Mouse (Mus musculus) mature B cell (primary cell): ENCODE data around the gene Rbbp5.

ENCODE experiments used
- in situ Hi-C: fragments of 300-500 bp; cut with MboI; formaldehyde crosslinking; loops from 2 replicates; pipeline ENCODE4 v1.14.3; 2019

Gene Rbbp5

DNA sequence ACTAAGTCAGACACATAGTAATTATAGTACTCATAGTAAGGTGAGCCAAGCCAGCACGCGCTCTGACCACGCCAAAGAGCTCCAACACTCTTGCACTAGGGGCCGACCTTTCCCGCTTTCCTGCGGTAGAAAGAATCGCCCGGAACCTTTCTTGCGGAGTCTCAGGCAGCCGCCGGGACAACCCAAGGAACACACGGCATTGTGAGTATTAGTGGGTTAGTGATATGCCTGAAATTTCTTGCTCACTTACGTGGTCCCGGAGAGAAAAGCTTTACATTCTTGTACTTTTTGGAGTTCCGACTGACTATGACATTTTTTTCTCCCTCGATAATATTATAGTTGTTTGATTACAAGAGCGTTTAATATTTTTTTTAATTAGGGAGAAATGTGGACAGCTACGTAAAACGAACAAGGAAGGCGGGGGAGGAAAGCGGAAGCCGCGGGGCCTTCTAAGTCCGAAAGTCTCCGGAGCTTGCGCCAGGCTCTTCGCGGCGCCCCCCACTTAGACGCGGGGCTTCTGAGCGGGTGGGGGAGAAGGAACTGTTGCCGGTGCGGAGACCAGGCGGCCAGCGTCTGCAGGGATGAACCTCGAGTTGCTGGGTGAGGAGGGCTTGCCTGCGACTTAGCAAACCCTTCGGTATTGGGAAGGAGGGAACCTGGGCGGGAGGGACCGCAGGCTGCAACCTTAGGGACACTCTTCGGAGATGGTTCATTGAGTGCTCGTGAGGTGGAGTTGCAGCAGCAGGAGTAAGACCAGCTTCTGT is at the start of gene Rbbp5:
TSS of gene Rbbp5 (plus strand) at position 438 of the 764 bp plus-strand sequence.
- in situ Hi-C loops = loop anchor here (10.0 kb wide), 1 partner anchor 112 kb away; no protein-coding TSS in a partner anchor

GRCm38 (mm10) chr1:132430818-132431217 is 46.3 kb upstream of the Rbbp5 start:
- in situ Hi-C loops = no loop called here

GRCm38 (mm10) chr1:132431716-132432115 is 45.4 kb upstream of the Rbbp5 start:
- in situ Hi-C loops = no loop called here

DNA sequence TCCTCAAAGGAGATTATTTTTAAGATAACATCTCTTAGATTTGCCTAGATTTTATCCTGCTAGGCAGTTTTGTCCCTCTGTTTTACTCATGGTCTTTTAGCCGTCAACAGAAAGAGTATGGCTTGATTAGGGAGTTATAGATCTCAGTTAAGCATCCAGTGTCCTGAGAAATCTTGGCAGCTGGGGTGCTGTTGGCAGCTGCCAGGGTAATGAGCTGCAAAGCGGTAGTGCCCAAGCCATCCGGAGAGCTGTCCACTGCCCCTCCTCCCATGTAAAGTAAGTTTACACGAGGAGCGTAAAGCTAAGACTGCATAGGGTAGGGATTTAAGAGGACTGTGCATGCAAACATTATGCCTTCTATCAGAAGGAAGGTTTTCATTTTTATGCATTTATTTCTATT is 43.8 kb upstream of the Rbbp5 start:
- in situ Hi-C loops = no loop called here

DNA sequence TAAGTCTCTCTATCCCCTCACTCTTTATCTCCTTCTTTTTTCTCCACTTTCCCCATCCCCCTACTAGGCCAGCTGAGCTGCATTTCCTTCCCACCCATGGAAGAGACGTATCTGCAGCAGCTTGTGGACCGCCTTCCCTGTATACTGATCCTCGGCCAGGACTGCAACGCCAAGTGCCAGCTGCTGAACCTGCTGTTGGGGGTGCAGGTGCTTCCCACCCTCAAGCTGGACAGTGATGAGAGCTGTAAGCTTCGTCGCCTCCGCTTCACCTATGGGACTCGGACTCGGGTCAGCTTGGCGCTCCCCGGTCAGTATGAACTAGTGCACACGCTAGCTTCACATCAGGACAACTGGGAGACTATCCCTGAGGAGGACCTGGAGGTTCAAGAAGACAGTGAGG is 43.1 kb upstream of the Rbbp5 start:
- in situ Hi-C loops = no loop called here

DNA sequence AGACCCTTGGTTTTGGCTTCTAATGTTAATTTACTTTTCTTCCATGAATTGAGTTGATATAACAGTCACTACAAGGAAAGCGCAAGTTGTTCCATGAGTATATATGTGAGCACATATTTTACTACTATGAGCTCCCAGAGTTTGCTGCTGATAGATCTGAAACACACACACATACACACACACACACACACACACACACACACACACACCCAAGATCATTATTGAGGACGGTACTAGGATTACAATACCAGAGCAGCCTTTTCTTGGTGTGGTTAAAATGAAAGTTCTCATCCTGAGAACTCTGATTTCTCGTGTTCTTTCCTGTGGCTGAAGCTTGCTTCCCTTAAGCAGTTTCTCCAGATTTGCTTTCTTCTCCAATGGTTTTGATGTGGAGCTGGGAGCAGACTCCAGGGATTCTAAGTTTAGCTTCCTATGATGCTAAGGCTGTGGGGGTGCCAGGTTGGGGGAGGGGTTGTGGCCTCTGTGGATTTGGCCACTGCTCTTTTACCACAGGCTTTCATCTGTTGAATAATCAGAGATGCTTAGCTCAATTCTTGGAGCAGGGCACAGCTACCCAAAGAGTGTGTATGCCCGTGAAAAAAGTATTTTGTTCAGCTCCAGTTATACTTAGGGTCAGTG is 40.7 kb upstream of the Rbbp5 start:
- in situ Hi-C loops = no loop called here

GRCm38 (mm10) chr1:132436960-132437359 is 40.2 kb upstream of the Rbbp5 start:
- in situ Hi-C loops = no loop called here

GRCm38 (mm10) chr1:132437389-132437788 is 39.8 kb upstream of the Rbbp5 start:
- in situ Hi-C loops = no loop called here

DNA sequence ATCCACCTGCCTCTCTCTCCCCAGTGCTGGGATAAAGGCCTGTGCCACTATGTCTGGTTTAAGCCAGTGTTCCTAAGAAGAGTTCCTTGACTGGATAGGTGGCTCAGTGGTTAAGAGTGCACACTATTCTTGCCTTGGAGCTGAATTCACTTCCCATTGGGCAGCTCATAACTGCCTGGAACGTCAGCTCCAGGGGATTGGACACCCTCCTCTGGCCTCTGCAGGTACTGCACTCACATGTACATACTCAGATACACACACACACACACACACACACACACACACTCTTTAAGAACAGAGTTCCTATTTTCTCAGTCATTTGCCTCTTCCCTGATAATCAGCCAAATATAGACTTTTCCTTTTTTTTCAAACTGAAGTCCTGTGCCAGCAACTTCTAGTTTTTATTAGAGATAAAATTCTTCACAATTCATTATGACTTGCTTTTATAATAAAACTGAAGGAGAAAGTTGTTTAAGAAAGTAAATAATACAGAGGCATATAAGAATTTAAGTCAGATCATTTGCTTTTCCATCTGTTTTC is 36.2 kb upstream of the Rbbp5 start:
- in situ Hi-C loops = no loop called here

- in situ Hi-C loops = no loop called here
These were observed 27.4 kb upstream of the Rbbp5 start for GRCm38 (mm10) chr1:132449742-132450141.

GRCm38 (mm10) chr1:132464651-132465050 is 12.5 kb upstream of the Rbbp5 start:
- in situ Hi-C loops = no loop called here

GRCm38 (mm10) chr1:132468926-132469325 is 8.2 kb upstream of the Rbbp5 start:
- in situ Hi-C loops = no loop called here

GRCm38 (mm10) chr1:132469519-132469918 is 7.6 kb upstream of the Rbbp5 start:
- in situ Hi-C loops = no loop called here

- in situ Hi-C loops = loop anchor here (10.0 kb wide), 1 partner anchor 105 kb away; no protein-coding TSS in a partner anchor
These were observed 7.1 kb upstream of the Rbbp5 start for GRCm38 (mm10) chr1:132470031-132470430.

GRCm38 (mm10) chr1:132471032-132471431 is 6.1 kb upstream of the Rbbp5 start:
- in situ Hi-C loops = loop anchor here (10.0 kb wide), 1 partner anchor 106 kb away; no protein-coding TSS in a partner anchor

DNA sequence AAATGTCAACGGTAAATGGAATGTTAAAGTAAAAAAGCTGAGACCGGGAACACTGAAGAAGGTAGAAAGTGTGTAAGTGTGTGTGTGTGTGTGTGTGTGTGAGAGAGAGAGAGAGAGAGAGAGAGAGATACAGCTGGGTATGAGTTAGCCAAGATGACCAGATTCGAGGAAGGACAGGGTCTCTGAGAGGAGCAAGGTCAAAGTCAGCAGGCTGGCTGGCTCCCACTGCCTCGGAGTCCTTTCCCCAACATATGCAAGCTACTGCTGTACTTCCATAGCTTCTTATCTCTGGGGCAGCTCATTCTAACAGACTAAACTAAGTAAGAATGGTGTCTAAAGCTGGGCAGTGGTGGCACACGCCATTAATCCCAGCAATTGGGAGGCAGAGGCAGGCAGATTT is 5.7 kb upstream of the Rbbp5 start:
- in situ Hi-C loops = loop anchor here (10.0 kb wide), 1 partner anchor 107 kb away; no protein-coding TSS in a partner anchor

DNA sequence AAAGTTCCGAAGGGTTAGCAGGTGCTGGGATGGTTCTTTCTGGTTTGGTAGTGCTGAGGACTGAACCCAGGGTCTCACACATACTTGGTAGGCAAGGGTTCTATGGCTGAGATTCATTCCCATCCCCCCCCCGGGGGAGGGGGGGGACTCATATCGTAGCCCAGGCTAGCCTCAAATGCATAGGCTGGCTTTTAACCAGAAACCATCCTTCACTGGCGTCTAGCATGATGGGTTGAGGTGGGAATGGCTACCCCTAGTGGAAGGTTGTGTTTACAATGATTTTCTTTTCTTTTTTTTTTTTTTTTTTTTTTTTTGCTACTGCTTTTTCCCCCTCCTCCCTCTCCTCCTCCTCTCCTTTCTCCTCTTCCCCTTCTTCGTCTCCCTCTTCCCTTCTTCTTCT is 4.6 kb upstream of the Rbbp5 start:
- in situ Hi-C loops = loop anchor here (10.0 kb wide), 1 partner anchor 108 kb away; no protein-coding TSS in a partner anchor

DNA sequence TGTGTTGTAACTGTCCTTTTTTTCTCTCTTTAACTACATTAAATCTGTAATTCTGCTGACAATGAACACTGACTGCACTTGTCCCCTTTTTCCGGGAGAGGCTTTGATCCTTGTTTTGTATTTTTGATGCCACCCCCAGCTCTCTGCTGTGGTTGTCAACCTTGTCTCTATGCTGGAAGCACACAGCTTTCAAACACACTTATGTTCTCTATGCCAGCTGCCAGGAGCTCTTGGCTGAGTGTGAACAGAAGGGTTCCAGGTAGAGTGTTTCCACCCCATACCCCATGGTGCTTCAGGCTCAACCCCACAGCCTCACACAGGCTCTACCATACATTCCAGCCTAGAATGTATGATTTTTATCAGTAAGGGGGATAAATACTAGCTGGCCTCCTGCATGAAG is 2.7 kb upstream of the Rbbp5 start:
- in situ Hi-C loops = loop anchor here (10.0 kb wide), 1 partner anchor 110 kb away; no protein-coding TSS in a partner anchor

GRCm38 (mm10) chr1:132476575-132476927 is 614 bp upstream of the Rbbp5 start:
- in situ Hi-C loops = loop anchor here (10.0 kb wide), 1 partner anchor 112 kb away; no protein-coding TSS in a partner anchor

- in situ Hi-C loops = loop anchor here (10.0 kb wide), 1 partner anchor 115 kb away; no protein-coding TSS in a partner anchor
These were observed 2.3 kb downstream of the Rbbp5 start for GRCm38 (mm10) chr1:132479438-132479837.

DNA sequence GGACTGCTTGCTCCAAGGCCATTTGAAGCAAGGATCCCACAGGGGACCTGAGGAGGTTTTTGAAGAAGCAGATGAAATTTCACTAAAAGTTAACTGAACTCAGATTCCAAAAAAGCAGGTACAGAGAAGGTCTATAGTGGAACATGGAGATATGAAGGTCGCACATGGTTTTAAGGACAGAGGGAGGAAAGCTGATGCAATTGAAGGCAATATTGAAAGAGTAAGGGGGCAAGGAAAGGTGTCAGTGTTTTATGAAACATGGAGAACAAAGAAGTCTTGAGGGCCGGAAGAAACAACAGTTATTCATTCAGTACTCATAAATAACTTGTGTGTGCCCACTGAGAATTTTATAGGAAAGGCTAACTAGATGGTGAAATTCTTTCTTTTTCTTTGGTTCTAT is 4.5 kb downstream of the Rbbp5 start:
- in situ Hi-C loops = no loop called here

DNA sequence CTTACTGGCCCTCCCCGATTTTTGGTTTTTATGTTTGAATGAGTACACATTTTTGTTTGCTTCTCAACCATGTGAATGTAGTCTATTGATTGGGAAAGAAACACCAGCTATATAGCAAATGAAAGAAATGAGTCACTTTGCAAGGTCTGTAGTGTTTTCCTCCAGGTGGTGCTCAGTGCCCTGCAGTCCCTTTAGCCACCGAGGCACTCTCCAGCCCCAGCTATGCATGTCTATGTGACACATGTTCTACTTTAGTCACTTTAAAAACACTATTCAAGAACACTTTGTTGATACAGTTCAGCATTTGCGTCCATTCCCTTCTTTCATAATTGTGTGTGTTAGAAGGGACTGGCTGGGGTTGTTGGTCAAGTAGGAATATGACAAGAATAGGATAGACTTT is 6.1 kb downstream of the Rbbp5 start:
- in situ Hi-C loops = no loop called here

DNA sequence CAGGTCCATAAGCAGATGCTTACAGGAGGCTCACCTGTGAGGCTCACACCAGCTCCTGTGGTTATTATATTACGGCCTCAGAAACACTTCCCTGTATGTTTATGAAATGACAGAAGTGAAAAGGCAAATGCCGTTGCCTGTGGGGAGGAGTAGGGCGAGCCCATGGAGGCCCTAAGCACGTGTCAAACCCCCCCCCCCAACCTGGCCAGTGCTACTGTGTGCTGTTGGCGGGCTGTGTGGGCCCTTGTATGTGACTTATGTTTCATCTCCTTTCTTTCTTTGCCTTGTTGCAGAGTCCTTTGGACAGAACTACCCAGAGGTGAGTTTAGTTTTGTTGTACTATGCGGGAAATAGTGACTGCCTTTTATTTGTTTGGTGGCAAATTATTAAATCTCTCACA is 6.6 kb downstream of the Rbbp5 start:
- in situ Hi-C loops = no loop called here
